ENCODE assay signal across 16 mouse cellular contexts in the genomic region with DNA sequence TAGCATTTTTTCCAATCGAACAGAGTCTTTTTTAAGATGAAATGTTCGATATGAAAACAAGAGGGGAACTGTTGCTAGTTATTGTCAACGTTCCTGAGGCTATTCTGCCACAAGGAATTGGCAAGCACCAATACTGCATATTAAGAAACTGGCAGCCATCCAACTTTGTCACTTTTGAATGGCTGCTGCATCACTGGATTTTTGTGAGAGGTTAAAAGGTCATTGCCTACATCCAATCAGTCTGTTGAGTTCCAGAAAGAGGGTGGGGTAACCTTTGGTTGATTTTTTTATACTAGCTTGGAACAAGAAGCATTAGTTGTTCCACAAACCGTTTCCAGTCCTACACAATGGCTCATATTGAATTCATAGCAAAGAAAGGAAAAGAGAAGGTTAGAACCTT.
DNase-seq lines count a peak whose midpoint lies in the region; ATAC-seq lines count a peak whose summit lies in the region.
"Had no signal": no experiment of that assay in that cellular context is flagged by ENCODE, and none has a peak within 500 bp of the region (broad histone marks: within the 10 kb centered on the region; RNA-seq: fewer than 3 reads in every experiment).

No protein-coding gene starts in this region.

- H3K4me1 ChIP-seq in hindbrain, embryonic 13.5 days (replicated peaks) = no peaks in the 10 kb centered on the region
- H3K4me1 ChIP-seq in hindbrain, embryonic 10.5 days (replicated peaks) = no peaks in the 10 kb centered on the region
- no peaks in the 10 kb centered on the region for H3K4me1 ChIP-seq in neural tube, embryonic 12.5 days
- H3K4me1 ChIP-seq: midbrain, embryonic 10.5 days; stomach, embryonic 15.5 days had no signal

- no peak overlapping the region for H3K9ac ChIP-seq in hindbrain, embryonic 13.5 days
- H3K9ac ChIP-seq in neural tube, embryonic 12.5 days = no peak overlapping the region
- H3K9ac ChIP-seq: stomach, embryonic 15.5 days had no signal

- ATAC-seq in hindbrain, embryonic 13.5 days (ENCODE audit: low FRiP score) = peak; percentile 39; the same call in 1 of the 2 replicates
- peak; percentile 33; the same call in 1 of the 2 replicates for ATAC-seq in neural tube, embryonic 12.5 days (ENCODE audit: low FRiP score, low read depth)

- H3K27ac ChIP-seq in hindbrain, embryonic 13.5 days = no peak overlapping the region
- no peak overlapping the region for H3K27ac ChIP-seq in hindbrain, embryonic 10.5 days
- no peak overlapping the region for H3K27ac ChIP-seq in neural tube, embryonic 12.5 days
- H3K27ac ChIP-seq: midbrain, embryonic 10.5 days; stomach, embryonic 15.5 days had no signal

- H3K4me3 ChIP-seq in hindbrain, embryonic 13.5 days = no peak overlapping the region
- no peak overlapping the region for H3K4me3 ChIP-seq in hindbrain, embryonic 10.5 days
- H3K4me3 ChIP-seq in neural tube, embryonic 12.5 days = no peak overlapping the region
- H3K4me3 ChIP-seq: midbrain, embryonic 10.5 days; stomach, embryonic 15.5 days had no signal

- no peak overlapping the region for H3K4me2 ChIP-seq in hindbrain, embryonic 13.5 days
- no peak overlapping the region for H3K4me2 ChIP-seq in neural tube, embryonic 12.5 days (replicated peaks)
- H3K4me2 ChIP-seq: stomach, embryonic 15.5 days had no signal

- no peaks in the 10 kb centered on the region for H3K9me3 ChIP-seq in hindbrain, embryonic 13.5 days
- no peaks in the 10 kb centered on the region for H3K9me3 ChIP-seq in hindbrain, embryonic 10.5 days
- H3K9me3 ChIP-seq in neural tube, embryonic 12.5 days = no peaks in the 10 kb centered on the region
- H3K9me3 ChIP-seq: midbrain, embryonic 10.5 days; stomach, embryonic 15.5 days had no signal

- 67% methylated on average over 4 of the region's 4 CpGs for WGBS in hindbrain, embryonic 13.5 days
- 83% methylated on average over 4 of the region's 4 CpGs for WGBS in hindbrain, embryonic 10.5 days
- WGBS in neural tube, embryonic 12.5 days = 83% methylated on average over 4 of the region's 4 CpGs

- DNase-seq in cerebellum, postnatal 10 days = peak; percentile 42 to 76
- DNase-seq in cerebellum, adult 9-10 months = no peak
- DNase-seq in hindbrain, embryonic 10.5 days (ENCODE audit: low spot score) = no peak
- DNase-seq in neural tube, embryonic 10.5 days (ENCODE audit: extremely low spot score, low spot score) = no peak
- no peak for DNase-seq in frontal cortex, postnatal 25 days (ENCODE audit: low spot score in 2 of 2)
- no peak for DNase-seq in layer of hippocampus, postnatal 14 days (ENCODE audit: low spot score in 2 of 2)
- DNase-seq: cerebellum, adult 18-20 months; gastrocnemius, postnatal 14 days; kidney, postnatal 10 days; lung, adult 18-20 months; thymus, postnatal 25 days had no signal

- no peaks in the 10 kb centered on the region for H3K36me3 ChIP-seq in hindbrain, embryonic 13.5 days
- H3K36me3 ChIP-seq in hindbrain, embryonic 10.5 days = no peaks in the 10 kb centered on the region
- no peaks in the 10 kb centered on the region for H3K36me3 ChIP-seq in neural tube, embryonic 12.5 days
- H3K36me3 ChIP-seq: midbrain, embryonic 10.5 days; stomach, embryonic 15.5 days had no signal

- H3K27me3 ChIP-seq in hindbrain, embryonic 13.5 days = no peaks in the 10 kb centered on the region
- H3K27me3 ChIP-seq in hindbrain, embryonic 10.5 days (ENCODE audit: insufficient read depth, poor library complexity, severe bottlenecking) = no peaks in the 10 kb centered on the region
- H3K27me3 ChIP-seq in neural tube, embryonic 12.5 days (replicated peaks) = no peaks in the 10 kb centered on the region
- H3K27me3 ChIP-seq: CH12.LX; stomach, embryonic 15.5 days had no signal

Comparison
In these comparisons a context has a peak if more than half of its experiments do, and no peak if none do; other contexts are left out.
1. DNase-seq: peak in cerebellum, postnatal 10 days (2 of 2); none in cerebellum, adult 9-10 months (single experiment), hindbrain, embryonic 10.5 days (single experiment), neural tube, embryonic 10.5 days (single experiment), frontal cortex, postnatal 25 days (0 of 2) and layer of hippocampus, postnatal 14 days (0 of 2).